Mouse (Mus musculus) MEL (cell line): ENCODE measurements around the gene Tbc1d30. TPM values are rescaled to one million over a fixed set of nuclear protein-coding genes. Genes with fewer than 3 reads are reported as not detected.

Experiments used
- DNase-seq: peaks from one replicate; pipeline ENCODE4 v3.0.0; 2011; ENCODE audit warnings: low read depth, low spot score
- H3K27ac ChIP-seq: 2 replicates; pipeline ENCODE4 v1.5.1; 2012; ENCODE audit warnings: low read depth, mild to moderate bottlenecking, control low read depth, low read length, moderate library complexity; ENCODE audit not compliant: control insufficient read depth
- H3K27me3 ChIP-seq, 2 experiments: fragments of 150-350 bp in 1 of 2; sonication (generic) in 1 of 2; 2 replicates each; pipeline ENCODE4 v1.6.1; 2012; ENCODE audit warnings: low read length in 2 of 2, mild to moderate bottlenecking in 2 of 2, improper control_type of control experiment in 1 of 2, moderate library complexity in 1 of 2; ENCODE audit not compliant: insufficient read depth in 2 of 2, control insufficient read depth in 1 of 2
- H3K36me3 ChIP-seq, 2 experiments: 2 replicates each; pipeline ENCODE4 v1.6.1; 2012 to 2014; ENCODE audit warnings: low read length in 2 of 2, improper control_type of control experiment in 1 of 2, inconsistent platforms in 1 of 2, mild to moderate bottlenecking in 1 of 2; ENCODE audit not compliant: insufficient read depth in 2 of 2, control insufficient read depth in 1 of 2
- H3K4me1 ChIP-seq, 2 experiments: fragments of 150-350 bp in 1 of 2; sonication (generic) in 1 of 2; 2 replicates each; pipeline ENCODE4 v1.6.1; 2012; ENCODE audit warnings: low read length in 2 of 2, improper control_type of control experiment in 1 of 2, mild to moderate bottlenecking in 1 of 2; ENCODE audit not compliant: insufficient read depth in 2 of 2, control insufficient read depth in 1 of 2
- H3K4me3 ChIP-seq, 2 experiments: fragments of 150-350 bp in 1 of 2; sonication (generic) in 1 of 2; 2 replicates each; pipeline ENCODE4 v1.5.1; 2012; ENCODE audit warnings: low read depth in 2 of 2, low read length in 2 of 2, mild to moderate bottlenecking in 2 of 2, moderate library complexity in 2 of 2, control low read depth in 1 of 2, improper control_type of control experiment in 1 of 2; ENCODE audit not compliant: control insufficient read depth in 1 of 2, insufficient read depth in 1 of 2
- H3K79me2 ChIP-seq: 2 replicates; pipeline ENCODE4 v1.6.1; 2012; ENCODE audit warnings: mild to moderate bottlenecking, low read length, moderate library complexity; ENCODE audit not compliant: control insufficient read depth, poor library complexity, insufficient read depth
- H3K9ac ChIP-seq: 2 replicates; pipeline ENCODE4 v1.6.1; 2012; ENCODE audit warnings: low read depth, mild to moderate bottlenecking, control low read depth, low read length, moderate library complexity; ENCODE audit not compliant: control insufficient read depth, poor library complexity, severe bottlenecking
- H3K9me3 ChIP-seq: fragments of 150-350 bp; sonication (generic); replicated peaks from 2 replicates; pipeline ENCODE4 v1.6.1; 2012; ENCODE audit warnings: mild to moderate bottlenecking, low read length, improper control_type of control experiment, moderate library complexity; ENCODE audit not compliant: insufficient read depth
- CHD1 ChIP-seq: IDR thresholded peaks from 2 replicates; pipeline ENCODE4 v1.6.1; 2012; ENCODE audit warnings: low read depth, mild to moderate bottlenecking, inconsistent platforms, low read length, improper control_type of control experiment
- CHD2 ChIP-seq: IDR thresholded peaks from 2 replicates; pipeline ENCODE4 v1.6.1; 2011; ENCODE audit warnings: low read length, improper control_type of control experiment
- CTCF ChIP-seq, 3 experiments: IDR thresholded peaks in 2 of 3; conservative IDR thresholded peaks in 1 of 3; 2 replicates each; pipeline ENCODE4 v1.5.1; 2011 to 2012; ENCODE audit warnings: low read length in 3 of 3, low read depth in 2 of 3, mild to moderate bottlenecking in 2 of 3, improper control_type of control experiment in 1 of 3, inconsistent platforms in 1 of 3, mixed read lengths in 1 of 3, moderate library complexity in 1 of 3; ENCODE audit not compliant: control insufficient read depth in 1 of 3, insufficient read depth in 1 of 3, poor library complexity in 1 of 3, severe bottlenecking in 1 of 3
- ELF1 ChIP-seq: IDR thresholded peaks from 2 replicates; pipeline ENCODE4 v1.6.1; 2014; ENCODE audit warnings: low read depth, mild to moderate bottlenecking, inconsistent platforms, low read length, improper control_type of control experiment, moderate library complexity
- GABPA ChIP-seq: IDR thresholded peaks from 2 replicates; pipeline ENCODE4 v1.6.1; 2012; ENCODE audit warnings: low read depth, mild to moderate bottlenecking, inconsistent platforms, low read length, improper control_type of control experiment, moderate library complexity
- HCFC1 ChIP-seq: IDR thresholded peaks from 2 replicates; pipeline ENCODE4 v1.6.1; 2012; ENCODE audit warnings: low read depth, mild to moderate bottlenecking, inconsistent platforms, low read length, improper control_type of control experiment, moderate library complexity
- JUND ChIP-seq: IDR thresholded peaks from 2 replicates; pipeline ENCODE4 v1.6.1; 2011; ENCODE audit warnings: low read depth, mild to moderate bottlenecking, improper control_type of control experiment, low read length
- MAFK ChIP-seq: IDR thresholded peaks from 2 replicates; pipeline ENCODE4 v1.6.1; 2011; ENCODE audit warnings: low read depth, mild to moderate bottlenecking, low read length, improper control_type of control experiment, borderline replicate concordance
- MEF2A ChIP-seq: IDR thresholded peaks from 2 replicates; pipeline ENCODE4 v1.6.1; 2014; ENCODE audit warnings: low read depth, mild to moderate bottlenecking, inconsistent platforms, low read length, improper control_type of control experiment; ENCODE audit not compliant: poor library complexity, insufficient replicate concordance, severe bottlenecking; ENCODE audit errors: extremely low read depth
- MYB ChIP-seq: IDR thresholded peaks from 2 replicates; pipeline ENCODE4 v1.6.1; 2011; ENCODE audit warnings: mild to moderate bottlenecking, low read depth, low read length, improper control_type of control experiment
- MYC ChIP-seq: IDR thresholded peaks from 2 replicates; pipeline ENCODE4 v1.6.1; 2011; ENCODE audit warnings: low read depth, mild to moderate bottlenecking, low read length, improper control_type of control experiment, moderate library complexity
- NELFE ChIP-seq: IDR thresholded peaks from 2 replicates; pipeline ENCODE4 v1.6.1; 2011; ENCODE audit warnings: low read depth, low read length, improper control_type of control experiment
- NRF1 ChIP-seq: IDR thresholded peaks from 2 replicates; pipeline ENCODE4 v1.6.1; 2014; ENCODE audit warnings: low read depth, mild to moderate bottlenecking, inconsistent platforms, low read length, improper control_type of control experiment, moderate library complexity; ENCODE audit not compliant: poor library complexity, insufficient read depth, severe bottlenecking
- POLR2A ChIP-seq, 2 experiments: IDR thresholded peaks; 2 replicates each; pipeline ENCODE4 v1.6.1; 2011 to 2012; ENCODE audit warnings: low read length in 2 of 2, mild to moderate bottlenecking in 2 of 2, control low read depth in 1 of 2, improper control_type of control experiment in 1 of 2, low read depth in 1 of 2, moderate library complexity in 1 of 2; ENCODE audit not compliant: control insufficient read depth in 1 of 2, insufficient read depth in 1 of 2, poor library complexity in 1 of 2
- RCOR1 ChIP-seq: IDR thresholded peaks from 2 replicates; pipeline ENCODE4 v1.6.1; 2012; ENCODE audit warnings: low read depth, mild to moderate bottlenecking, inconsistent platforms, low read length, improper control_type of control experiment
- SIN3A ChIP-seq: IDR thresholded peaks from 2 replicates; pipeline ENCODE4 v1.6.1; 2012; ENCODE audit warnings: low read length, improper control_type of control experiment, inconsistent platforms
- TBP ChIP-seq: IDR thresholded peaks from 2 replicates; pipeline ENCODE4 v1.8.0; 2011; ENCODE audit warnings: low read depth, low read length, improper control_type of control experiment
- UBTF ChIP-seq: IDR thresholded peaks from 2 replicates; pipeline ENCODE4 v1.6.1; 2012; ENCODE audit warnings: low read depth, mild to moderate bottlenecking, inconsistent platforms, low read length, improper control_type of control experiment, moderate library complexity, borderline replicate concordance; ENCODE audit not compliant: insufficient read depth
- USF2 ChIP-seq, 2 experiments: IDR thresholded peaks; 2 replicates each; pipeline ENCODE4 v1.6.1; 2011 to 2012; ENCODE audit warnings: improper control_type of control experiment in 2 of 2, low read length in 2 of 2, borderline replicate concordance in 1 of 2, inconsistent platforms in 1 of 2, low read depth in 1 of 2, mild to moderate bottlenecking in 1 of 2; ENCODE audit not compliant: insufficient read depth in 1 of 2
- ZNF384 ChIP-seq: IDR thresholded peaks from 2 replicates; pipeline ENCODE4 v1.6.1; 2012; ENCODE audit warnings: low read depth, mild to moderate bottlenecking, inconsistent platforms, low read length, improper control_type of control experiment
- polyA plus RNA-seq, 2 experiments: library from polyadenylated mRNA; stranded (reverse) in 1 of 2; unstranded in 1 of 2; fragments of >175 nt in 1 of 2; fragments of >200 nt in 1 of 2; gene quantifications; 2 replicates each; pipeline versions ENCODE4 v1.2.1 to v1.2.4; 2012; ENCODE audit warnings: low replicate concordance in 2 of 2, low read depth in 1 of 2; ENCODE audit not compliant: insufficient read length in 2 of 2, insufficient read depth in 1 of 2, missing spikeins in 1 of 2
- total RNA-seq: library from RNA; depleted of rRNA; stranded (reverse); fragments of 300-350 nt; gene quantifications from 2 replicates; pipeline ENCODE4 v1.2.3, GENCODE M21; 2012

Tbc1d30 gene
- total and polyA plus RNA-seq, 3 experiments, result 0.35 to 2.1 TPM; not detected in 1

DNA sequence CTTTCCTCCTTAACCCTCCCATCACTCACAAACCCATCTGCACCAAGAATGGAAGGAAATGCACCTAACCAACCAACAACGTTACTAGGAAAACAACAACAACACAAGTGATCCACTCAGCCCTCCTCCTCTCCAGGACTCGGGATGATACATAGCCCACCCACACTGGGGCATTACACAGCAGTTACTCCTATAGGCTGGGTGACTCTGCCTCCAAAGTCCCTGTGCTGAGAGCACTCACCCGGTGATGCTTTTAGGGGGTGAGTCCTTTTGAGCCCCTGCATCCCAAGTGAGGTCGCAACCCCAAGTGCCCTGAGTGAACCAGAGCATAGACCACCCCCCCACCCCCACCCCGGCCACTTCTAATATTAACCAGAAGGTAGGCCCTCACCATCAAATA lies 123.7 kb downstream of the Tbc1d30 start:
- TF ChIP-seq MYB (no peak), SIN3A (no peak), UBTF (no peak), CTCF (IDR thresholded peaks at IDR 0.05 in 2 of 3, conservative IDR thresholded peaks at IDR 0.05 in 1 of 3; ENCODE audit: control insufficient read depth in 1 of 3, insufficient read depth in 1 of 3, low read depth in 2 of 3, low read length in 3 of 3, poor library complexity in 1 of 3, severe bottlenecking in 1 of 3) (no peak), CHD1 (no peak), HCFC1 (no peak), NELFE (no peak), RCOR1 (no peak)
- no peak overlapping the region for H3K4me3 ChIP-seq
- no peak for DNase-seq
- H3K27ac ChIP-seq, result no peak overlapping the region
- no peaks in the 10 kb centered on the region for H3K4me1 ChIP-seq
- no peak overlapping the region for H3K9ac ChIP-seq
- H3K79me2 ChIP-seq, result no peaks in the 10 kb centered on the region
- H3K27me3 ChIP-seq, result no peaks in the 10 kb centered on the region
- H3K9me3 ChIP-seq, result no peaks in the 10 kb centered on the region
- H3K36me3 ChIP-seq, result no peaks in the 10 kb centered on the region

DNA sequence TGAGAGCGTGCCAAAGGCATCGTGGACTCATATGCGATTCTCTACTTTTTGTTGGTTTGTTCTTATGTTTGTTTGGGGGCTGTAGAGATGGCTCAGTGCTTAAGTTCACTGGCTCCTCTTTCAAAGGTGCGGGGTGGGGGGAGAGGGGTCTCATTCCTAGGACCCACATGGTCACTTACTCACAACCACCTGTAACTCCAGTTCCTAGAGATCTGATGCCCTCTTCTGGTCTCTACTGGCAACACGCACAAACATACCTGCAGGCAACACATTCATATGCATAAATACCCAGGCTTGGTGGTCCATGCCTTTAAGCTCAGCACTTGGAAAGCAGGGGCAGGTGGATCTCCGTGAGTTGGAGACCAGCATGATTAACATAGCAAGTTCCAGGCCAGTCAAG lies 125.4 kb downstream of the Tbc1d30 start:
- no peaks in the 10 kb centered on the region for H3K9me3 ChIP-seq
- H3K4me1 ChIP-seq, result no peaks in the 10 kb centered on the region
- H3K9ac ChIP-seq, result no peak overlapping the region
- H3K36me3 ChIP-seq, result no peaks in the 10 kb centered on the region
- no peaks in the 10 kb centered on the region for H3K27me3 ChIP-seq
- H3K27ac ChIP-seq, result no peak overlapping the region
- no peak for DNase-seq
- no peaks in the 10 kb centered on the region for H3K79me2 ChIP-seq
- no peak overlapping the region for H3K4me3 ChIP-seq
- no peak for TF ChIP-seq SIN3A
- no peak for TF ChIP-seq CHD1
- TF ChIP-seq HCFC1, result no peak
- no peak for TF ChIP-seq POLR2A (IDR thresholded peaks at IDR 0.05; ENCODE audit: control insufficient read depth in 1 of 2, insufficient read depth in 1 of 2, low read depth in 1 of 2, low read length in 2 of 2, poor library complexity in 1 of 2)
- no peak for TF ChIP-seq USF2 (IDR thresholded peaks at IDR 0.05; ENCODE audit: borderline replicate concordance in 1 of 2, insufficient read depth in 1 of 2, low read depth in 1 of 2, low read length in 2 of 2)
- TF ChIP-seq ZNF384, result no peak
- TF ChIP-seq ELF1, result no peak
- no peak for TF ChIP-seq MAFK
- TF ChIP-seq UBTF, result no peak
- TF ChIP-seq MYC, result no peak
- TF ChIP-seq NELFE, result no peak
- no peak for TF ChIP-seq TBP
- no peak for TF ChIP-seq CHD2
- no peak for TF ChIP-seq MEF2A
- TF ChIP-seq JUND, result no peak
- no peak for TF ChIP-seq NRF1
- no peak for TF ChIP-seq GABPA
- TF ChIP-seq RCOR1, result no peak
- TF ChIP-seq, all 39 proteins: peak for 0
